Mouse (Mus musculus) embryonic facial prominence, embryonic 10.5 days (tissue): Measurements from ENCODE around the gene Ptrh1. TPM values are rescaled to one million over a fixed set of nuclear protein-coding genes. Genes with fewer than 3 reads are reported as not detected.

Experiments
- DNase-seq: peaks from one replicate; pipeline ENCODE4 v3.0.0-alpha.2; 2017; ENCODE audit warnings: low spot score
- H3K27ac ChIP-seq: fragments of 300-500 bp; sonication (generic); replicated peaks from 2 replicates; pipeline ENCODE4 v1.5.1; 2016; ENCODE audit warnings: mild to moderate bottlenecking
- H3K27me3 ChIP-seq: fragments of 300-500 bp; sonication (generic); replicated peaks from 2 replicates; pipeline ENCODE4 v1.6.1; 2016; ENCODE audit warnings: low read depth, mild to moderate bottlenecking; ENCODE audit not compliant: poor library complexity, severe bottlenecking
- H3K36me3 ChIP-seq: fragments of 300-500 bp; sonication (generic); replicated peaks from 2 replicates; pipeline ENCODE4 v1.6.1; 2016; ENCODE audit warnings: mild to moderate bottlenecking, moderate library complexity
- H3K4me1 ChIP-seq: fragments of 300-500 bp; sonication (generic); 2 replicates; pipeline ENCODE4 v1.6.1; 2016
- H3K4me3 ChIP-seq: fragments of 300-500 bp; sonication (generic); 2 replicates; pipeline ENCODE4 v1.5.1; 2016; ENCODE audit warnings: mild to moderate bottlenecking, moderate library complexity
- H3K9me3 ChIP-seq: fragments of 300-500 bp; sonication (generic); 2 replicates; pipeline ENCODE4 v1.6.1; 2016; ENCODE audit warnings: mild to moderate bottlenecking
- WGBS: fragments of 180-500 bp; shearing (Covaris S2); methylation state at CpG from one replicate; pipeline ENCODE4 v1.1.7; 2016; 5-methylcytosine and 5-hydroxymethylcytosine counted together
- polyA plus RNA-seq: library from polyadenylated mRNA; unstranded; fragments of >200 nt; fragmentation: Nextera tagmentation; extraction: Ambion mirVana; gene quantifications from 2 replicates; pipeline ENCODE4 v1.2.1, GENCODE M21; 2016

Ptrh1 gene
- polyA plus RNA-seq, 1 experiment from 2014 or later, result 5.3 TPM

- WGBS, result 7% methylated on average over 11 of the region's 11 CpGs
- Histone ChIP-seq H3K4me1 (peaks cover 40% of the 10 kb centered on the region), H3K27me3 (peaks cover 49% of the 10 kb centered on the region)
Observed at GRCm38 (mm10) chr2:32740916-32741272, 34.7 kb upstream of the Ptrh1 start, which contains the start of gene 6330409D20Rik. Gene 6330409D20Rik, minus strand, starts transcription at chr2:32741016.

GRCm38 (mm10) chr2:32741273-32742172, 34.1 kb upstream of the Ptrh1 start:
- Histone ChIP-seq H3K27me3 (peaks cover 49% of the 10 kb centered on the region), H3K36me3 (peaks cover 33% of the 10 kb centered on the region), H3K27ac (peak overlapping the region; percentile 78), H3K4me3 (peak overlapping the region; percentile 73), H3K9me3 (no peaks in the 10 kb centered on the region), H3K4me1 (peaks cover 37% of the 10 kb centered on the region)
- WGBS, result 2% methylated on average over 58 of the region's 58 CpGs
- peak; percentile 77 for DNase-seq

More at GRCm38 (mm10) chr2:32740916-32741272, 34.7 kb upstream of the Ptrh1 start, which contains the start of gene 6330409D20Rik:
- Histone ChIP-seq H3K36me3 (peaks cover 27% of the 10 kb centered on the region), H3K4me3 (peak within 1 kb of the TSS; percentile 73), H3K27ac (peak within 1 kb of the TSS; percentile 78), H3K9me3 (no peaks in the 10 kb centered on the region)
- no peak for DNase-seq

GRCm38 (mm10) chr2:32742173-32742531, 33.4 kb upstream of the Ptrh1 start:
- H3K27ac ChIP-seq, result peak overlapping the region; percentile 78
- 2% methylated on average over 18 of the region's 18 CpGs for WGBS
- DNase-seq, result peak; percentile 83
- H3K27me3 ChIP-seq, result peaks cover 49% of the 10 kb centered on the region
- peaks cover 39% of the 10 kb centered on the region for H3K36me3 ChIP-seq
- peaks cover 32% of the 10 kb centered on the region for H3K4me1 ChIP-seq
- no peaks in the 10 kb centered on the region for H3K9me3 ChIP-seq
- H3K4me3 ChIP-seq, result peak overlapping the region; percentile 73

GRCm38 (mm10) chr2:32744272-32744982, 31.2 kb upstream of the Ptrh1 start:
- DNase-seq, result no peak
- Histone ChIP-seq H3K4me3 (no peak overlapping the region), H3K4me1 (peaks cover 28% of the 10 kb centered on the region), H3K9me3 (no peaks in the 10 kb centered on the region), H3K27me3 (peaks cover 47% of the 10 kb centered on the region), H3K27ac (no peak overlapping the region), H3K36me3 (peaks cover 51% of the 10 kb centered on the region)
- 77% methylated on average over 15 of the region's 15 CpGs for WGBS

GRCm38 (mm10) chr2:32749082-32749481, 26.5 kb upstream of the Ptrh1 start:
- H3K27me3 ChIP-seq, result peaks cover 11% of the 10 kb centered on the region
- DNase-seq, result no peak
- peaks cover 77% of the 10 kb centered on the region for H3K36me3 ChIP-seq
- peak overlapping the region; percentile 8; the same call in 1 of the 2 replicates for H3K4me3 ChIP-seq
- peak overlapping the region; percentile 19; the same call in 1 of the 2 replicates for H3K27ac ChIP-seq
- peaks cover 32% of the 10 kb centered on the region for H3K4me1 ChIP-seq
- 93% methylated on average over 16 of the region's 16 CpGs for WGBS
- no peaks in the 10 kb centered on the region for H3K9me3 ChIP-seq

- Histone ChIP-seq H3K27ac (no peak overlapping the region), H3K36me3 (peaks cover 78% of the 10 kb centered on the region), H3K4me3 (peak overlapping the region; percentile 54; the same call in 1 of the 2 replicates), H3K27me3 (peaks cover 11% of the 10 kb centered on the region; the same call in 1 of the 2 replicates), H3K9me3 (no peaks in the 10 kb centered on the region), H3K4me1 (peaks cover 32% of the 10 kb centered on the region)
- 69% methylated on average over 7 of the region's 7 CpGs for WGBS
- no peak for DNase-seq
Observed at GRCm38 (mm10) chr2:32750199-32750598, 25.4 kb upstream of the Ptrh1 start.

- 3% methylated on average over 31 of the region's 31 CpGs for WGBS
- H3K27me3 ChIP-seq, result peaks cover 11% of the 10 kb centered on the region; the same call in 1 of the 2 replicates
- H3K4me3 ChIP-seq, result peak overlapping the region; percentile 54
- H3K4me1 ChIP-seq, result peaks cover 28% of the 10 kb centered on the region
- H3K27ac ChIP-seq, result peak overlapping the region; percentile 66
- H3K9me3 ChIP-seq, result no peaks in the 10 kb centered on the region
- peaks cover 70% of the 10 kb centered on the region for H3K36me3 ChIP-seq
- DNase-seq, result peak; percentile 88
Observed at GRCm38 (mm10) chr2:32750887-32751664, 24.5 kb upstream of the Ptrh1 start.

- Histone ChIP-seq H3K4me1 (peaks cover 28% of the 10 kb centered on the region), H3K4me3 (peak overlapping the region; percentile 54), H3K9me3 (no peaks in the 10 kb centered on the region), H3K36me3 (peaks cover 64% of the 10 kb centered on the region), H3K27me3 (peaks cover 11% of the 10 kb centered on the region; the same call in 1 of the 2 replicates), H3K27ac (peak overlapping the region; percentile 66)
- 23% methylated on average over 10 of the region's 10 CpGs for WGBS
- DNase-seq, result no peak
Observed at GRCm38 (mm10) chr2:32751665-32752033, 23.9 kb upstream of the Ptrh1 start.

GRCm38 (mm10) chr2:32752181-32752580, 23.4 kb upstream of the Ptrh1 start:
- Histone ChIP-seq H3K4me3 (peak overlapping the region; percentile 54), H3K27me3 (peaks cover 11% of the 10 kb centered on the region; the same call in 1 of the 2 replicates), H3K36me3 (peaks cover 58% of the 10 kb centered on the region), H3K27ac (no peak overlapping the region), H3K4me1 (peaks cover 33% of the 10 kb centered on the region), H3K9me3 (no peaks in the 10 kb centered on the region)
- no peak for DNase-seq
- WGBS, result 64% methylated on average over 10 of the region's 10 CpGs

GRCm38 (mm10) chr2:32756674-32757055, 18.9 kb upstream of the Ptrh1 start:
- H3K4me1 ChIP-seq, result peaks cover 33% of the 10 kb centered on the region
- peaks cover 55% of the 10 kb centered on the region for H3K36me3 ChIP-seq
- no peaks in the 10 kb centered on the region for H3K9me3 ChIP-seq
- peaks cover 11% of the 10 kb centered on the region; the same call in 1 of the 2 replicates for H3K27me3 ChIP-seq
- no peak overlapping the region for H3K27ac ChIP-seq
- H3K4me3 ChIP-seq, result peak overlapping the region; percentile 75
- DNase-seq, result no peak
- 36% methylated on average over 6 of the region's 6 CpGs for WGBS

GRCm38 (mm10) chr2:32757056-32757845, 18.3 kb upstream of the Ptrh1 start, which contains the start of gene Tor2a:
Gene Tor2a, plus strand, starts transcription at chr2:32757234.
- Histone ChIP-seq H3K27me3 (peaks cover 10% of the 10 kb centered on the region; the same call in 1 of the 2 replicates), H3K9me3 (no peaks in the 10 kb centered on the region), H3K4me3 (peak within 1 kb of the TSS; percentile 75), H3K27ac (peak within 1 kb of the TSS; percentile 94), H3K36me3 (peaks cover 58% of the 10 kb centered on the region), H3K4me1 (peaks cover 27% of the 10 kb centered on the region)
- under 1% methylated on average over 66 of the region's 66 CpGs for WGBS
- peak; percentile 97 for DNase-seq
